Mouse (Mus musculus): ENCODE measurements at regions not wholly inside any gene's neighbourhood (a gene's known extent, or its start where the extent isn't known, plus 50 kb on each side); places are given as distances from the start of the nearest gene placed in this dataset.

DNA sequence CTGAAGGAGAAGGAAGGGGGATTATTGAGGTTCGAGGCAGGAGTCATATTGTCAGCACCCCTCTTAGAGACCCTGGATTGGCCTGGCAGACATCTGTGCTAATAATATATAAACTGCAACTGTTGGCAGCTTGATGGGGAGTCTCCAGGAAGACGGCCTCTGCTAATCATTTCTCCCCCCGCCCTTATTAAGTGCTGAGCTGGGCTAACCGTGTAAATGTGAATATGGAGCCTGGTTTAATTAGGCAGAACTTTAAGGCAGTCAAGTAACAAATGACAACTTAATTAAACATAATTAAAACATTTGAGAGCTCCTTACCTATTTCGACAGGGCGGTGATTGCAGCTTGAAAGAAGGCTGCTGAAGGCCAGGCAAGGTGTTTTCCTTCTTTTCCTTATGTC, 172.8 kb downstream of the Bmp2 start:
- ATAC-seq: no peak
- no peak for TF ChIP-seq CTCF (IDR thresholded peaks at IDR 0.05; ENCODE audit: low read depth)
- WGBS: 70% methylated on average over 6 of the region's 6 CpGs
- Histone ChIP-seq H3K27ac (ENCODE audit: low read depth, low read length) (no peak overlapping the region), H3K4me2 (replicated peaks; ENCODE audit: low read depth) (no peak overlapping the region), H3K9me3 (ENCODE audit: control insufficient read depth) (no peaks in the 10 kb centered on the region), H3K27me3 (replicated peaks; ENCODE audit: control insufficient read depth, insufficient read depth, low read length) (no peaks in the 10 kb centered on the region), H3K36me3 (ENCODE audit: control insufficient read depth, insufficient read depth) (no peaks in the 10 kb centered on the region), H3K4me1 (replicated peaks; ENCODE audit: control insufficient read depth, insufficient read depth, low read length) (no peaks in the 10 kb centered on the region), H3K4me3 (ENCODE audit: low read depth, low read length) (no peak overlapping the region), H3K9ac (ENCODE audit: low read depth, low read length) (no peak overlapping the region)

DNA sequence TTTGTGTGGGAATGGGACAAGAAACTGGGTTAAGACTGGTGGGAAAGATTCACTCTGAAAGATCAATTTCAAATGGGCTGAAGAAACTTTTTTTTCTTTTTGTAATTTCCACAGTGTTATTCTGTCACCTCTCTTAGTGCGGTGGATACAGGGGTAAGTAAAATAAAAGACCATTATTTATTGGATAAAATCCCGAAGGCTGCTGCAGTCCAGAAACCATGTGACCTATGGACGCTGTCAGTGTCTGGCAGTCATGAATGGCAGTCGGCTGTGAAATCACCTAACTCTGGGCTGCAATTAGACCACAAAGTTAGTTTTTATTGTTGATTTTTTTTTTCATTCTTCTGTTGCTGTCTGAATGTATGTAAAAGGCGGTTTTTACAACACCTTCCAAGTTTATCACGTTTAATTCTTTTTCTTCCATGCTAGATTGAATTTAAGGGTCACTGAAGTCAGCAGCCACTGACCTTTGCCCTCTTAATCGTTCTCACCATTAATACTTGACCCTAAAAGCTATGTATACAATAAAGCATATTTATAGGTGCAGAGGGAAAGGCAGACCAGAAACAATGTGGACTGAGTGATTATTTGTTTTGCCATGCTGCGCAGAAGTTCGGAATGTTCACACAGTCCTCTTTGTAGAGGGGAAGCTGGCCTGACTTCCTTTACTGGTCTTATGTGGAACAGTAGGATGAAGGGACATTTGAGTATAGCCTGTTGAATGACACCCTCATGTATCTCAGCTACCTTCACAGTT, 182.7 kb downstream of the Bmp2 start:
- no peaks in the 10 kb centered on the region for H3K9me3 ChIP-seq (ENCODE audit: control insufficient read depth)
- no peak overlapping the region for H3K9ac ChIP-seq (ENCODE audit: low read depth, low read length)
- TF ChIP-seq CTCF (IDR thresholded peaks at IDR 0.05; ENCODE audit: low read depth): no peak
- H3K27ac ChIP-seq (ENCODE audit: low read depth, low read length): no peak overlapping the region
- ATAC-seq: no peak
- 22% methylated on average over 9 of the region's 9 CpGs for WGBS
- no peaks in the 10 kb centered on the region for H3K36me3 ChIP-seq (ENCODE audit: control insufficient read depth, insufficient read depth)
- no peaks in the 10 kb centered on the region for H3K27me3 ChIP-seq (replicated peaks; ENCODE audit: control insufficient read depth, insufficient read depth, low read length)
- no peak overlapping the region for H3K4me2 ChIP-seq (replicated peaks; ENCODE audit: low read depth)
- 0 out of 2 replicates have a peak, but pooled peaks cover 4% of the 10 kb centered on the region for H3K4me1 ChIP-seq (replicated peaks; ENCODE audit: control insufficient read depth, insufficient read depth, low read length)
- no peak overlapping the region for H3K4me3 ChIP-seq (ENCODE audit: low read depth, low read length)

DNA sequence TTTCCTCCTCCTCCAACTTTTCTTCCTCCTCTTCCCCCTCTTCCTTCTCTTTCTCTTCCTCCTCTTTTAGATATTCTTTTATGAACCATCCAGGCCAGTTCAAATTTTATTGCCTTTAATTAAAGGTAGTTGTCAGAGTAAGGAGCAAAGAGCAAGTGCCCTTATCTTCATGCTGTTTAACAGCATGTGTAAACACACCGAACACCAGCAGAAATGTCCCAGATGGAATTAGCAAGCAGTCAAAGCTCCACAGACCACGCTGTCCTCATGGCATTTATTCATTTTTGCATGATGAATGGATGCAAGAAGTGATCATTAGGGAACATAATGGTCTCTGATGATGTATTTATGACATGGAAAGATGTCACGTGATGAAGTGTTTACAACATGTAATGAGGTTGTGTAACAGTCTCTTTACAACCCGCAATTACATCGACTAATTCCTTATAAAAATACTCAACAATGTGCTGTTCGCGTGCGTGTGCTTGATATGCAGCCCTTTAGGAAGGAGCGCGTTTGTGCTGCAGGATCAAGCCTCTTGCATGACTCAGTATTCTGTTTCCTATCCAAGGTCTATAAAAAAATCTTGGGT, 187.0 kb downstream of the Bmp2 start:
- Histone ChIP-seq H3K36me3 (ENCODE audit: control insufficient read depth, insufficient read depth) (no peaks in the 10 kb centered on the region), H3K9me3 (ENCODE audit: control insufficient read depth) (no peaks in the 10 kb centered on the region), H3K4me2 (replicated peaks; ENCODE audit: low read depth) (peak overlapping the region; percentile 30), H3K4me1 (replicated peaks; ENCODE audit: control insufficient read depth, insufficient read depth, low read length) (0 out of 2 replicates have a peak, but pooled peaks cover 4% of the 10 kb centered on the region), H3K4me3 (ENCODE audit: low read depth, low read length) (0 out of 2 replicates have a peak overlapping the region, but pooled peaks have one; percentile 3), H3K9ac (ENCODE audit: low read depth, low read length) (no peak overlapping the region), H3K27me3 (replicated peaks; ENCODE audit: control insufficient read depth, insufficient read depth, low read length) (no peaks in the 10 kb centered on the region), H3K27ac (ENCODE audit: low read depth, low read length) (no peak overlapping the region; the same call in 1 of the 2 replicates)
- TF ChIP-seq CTCF (IDR thresholded peaks at IDR 0.05; ENCODE audit: low read depth): no peak
- peak; percentile 95 for ATAC-seq
- WGBS: 31% methylated on average over 10 of the region's 10 CpGs

GRCm38 (mm10) chr2:133748493-133748892, 196.5 kb downstream of the Bmp2 start:
- no peak overlapping the region for H3K4me2 ChIP-seq (replicated peaks; ENCODE audit: low read depth)
- WGBS: 19% methylated on average over 4 of the region's 4 CpGs
- no peak overlapping the region for H3K27ac ChIP-seq (ENCODE audit: low read depth, low read length)
- no peaks in the 10 kb centered on the region for H3K9me3 ChIP-seq (ENCODE audit: control insufficient read depth)
- ATAC-seq: no peak; the same call in 1 of the 2 replicates
- H3K4me1 ChIP-seq (replicated peaks; ENCODE audit: control insufficient read depth, insufficient read depth, low read length): 0 out of 2 replicates have a peak, but pooled peaks cover 6% of the 10 kb centered on the region
- H3K4me3 ChIP-seq (ENCODE audit: low read depth, low read length): no peak overlapping the region
- no peaks in the 10 kb centered on the region for H3K27me3 ChIP-seq (replicated peaks; ENCODE audit: control insufficient read depth, insufficient read depth, low read length)
- no peaks in the 10 kb centered on the region for H3K36me3 ChIP-seq (ENCODE audit: control insufficient read depth, insufficient read depth)
- TF ChIP-seq CTCF (IDR thresholded peaks at IDR 0.05; ENCODE audit: low read depth): no peak
- H3K9ac ChIP-seq (ENCODE audit: low read depth, low read length): no peak overlapping the region

DNA sequence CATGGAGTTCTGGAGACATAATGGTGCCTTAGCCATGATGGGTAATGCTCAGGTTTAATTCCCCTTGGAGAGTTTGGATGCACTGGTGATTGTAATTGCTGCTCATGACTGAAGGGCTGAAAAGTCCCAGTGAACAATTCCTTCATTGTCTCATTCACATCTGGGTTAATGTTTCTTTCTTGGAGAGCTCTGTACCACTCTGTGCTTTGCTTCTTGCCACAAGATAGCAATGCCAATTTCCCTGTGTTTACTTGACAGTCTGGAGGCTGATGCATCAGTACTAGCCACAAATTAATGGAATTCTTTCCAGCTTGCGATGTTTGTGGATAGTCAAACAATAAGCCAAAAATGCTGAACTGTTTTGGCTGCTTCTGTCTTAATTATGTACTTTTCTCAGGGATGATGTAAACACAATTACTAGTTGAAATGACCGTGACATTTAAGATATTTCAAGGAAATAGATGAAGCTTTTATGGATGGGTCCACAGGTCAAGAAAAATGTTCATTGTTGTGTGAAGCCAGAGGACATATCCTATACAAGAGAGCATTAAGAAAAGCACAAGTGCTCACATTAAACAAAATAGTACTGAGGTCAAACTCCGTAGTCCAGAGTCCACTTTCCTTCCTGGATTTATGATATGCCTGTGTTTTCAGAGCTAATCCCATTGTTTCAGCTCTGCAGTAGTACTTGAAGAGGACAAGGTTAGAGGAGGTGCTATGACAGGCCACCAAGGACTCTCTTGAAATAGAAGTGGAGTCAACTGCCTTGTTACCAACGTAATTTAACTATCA, 198.1 kb downstream of the Bmp2 start:
- no peak overlapping the region for H3K9ac ChIP-seq (ENCODE audit: low read depth, low read length)
- H3K27ac ChIP-seq (ENCODE audit: low read depth, low read length): no peak overlapping the region
- H3K4me1 ChIP-seq (replicated peaks; ENCODE audit: control insufficient read depth, insufficient read depth, low read length): 0 out of 2 replicates have a peak, but pooled peaks cover 6% of the 10 kb centered on the region
- no peak for TF ChIP-seq CTCF (IDR thresholded peaks at IDR 0.05; ENCODE audit: low read depth)
- ATAC-seq: peak; percentile 85
- H3K27me3 ChIP-seq (replicated peaks; ENCODE audit: control insufficient read depth, insufficient read depth, low read length): no peaks in the 10 kb centered on the region
- 28% methylated on average over 4 of the region's 4 CpGs for WGBS
- no peaks in the 10 kb centered on the region for H3K9me3 ChIP-seq (ENCODE audit: control insufficient read depth)
- no peak overlapping the region for H3K4me3 ChIP-seq (ENCODE audit: low read depth, low read length)
- H3K36me3 ChIP-seq (ENCODE audit: control insufficient read depth, insufficient read depth): no peaks in the 10 kb centered on the region
- H3K4me2 ChIP-seq (replicated peaks; ENCODE audit: low read depth): no peak overlapping the region

DNA sequence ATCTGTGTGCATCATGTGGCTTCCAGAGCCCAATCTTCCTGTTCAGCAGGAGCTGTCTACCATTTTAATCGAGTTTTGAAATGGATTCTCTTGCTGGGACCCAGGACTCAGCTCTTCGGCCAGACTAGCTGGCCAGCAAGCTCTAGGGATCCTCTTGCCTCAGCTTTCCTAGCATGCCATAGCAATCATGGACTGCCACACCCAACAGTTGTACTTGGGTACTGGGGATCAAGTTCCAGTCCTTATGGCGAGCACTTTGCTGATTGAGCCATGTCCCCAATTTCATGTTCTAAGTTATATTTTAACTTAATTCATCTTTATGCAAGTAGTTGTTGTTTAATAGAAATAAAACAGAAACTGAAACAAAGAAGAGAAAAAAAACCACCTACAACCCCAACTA, 202.1 kb downstream of the Bmp2 start:
- no peaks in the 10 kb centered on the region for H3K9me3 ChIP-seq (ENCODE audit: control insufficient read depth)
- TF ChIP-seq CTCF (IDR thresholded peaks at IDR 0.05; ENCODE audit: low read depth): no peak
- H3K4me1 ChIP-seq (replicated peaks; ENCODE audit: control insufficient read depth, insufficient read depth, low read length): 0 out of 2 replicates have a peak, but pooled peaks cover 6% of the 10 kb centered on the region
- H3K4me3 ChIP-seq (ENCODE audit: low read depth, low read length): no peak overlapping the region
- H3K9ac ChIP-seq (ENCODE audit: low read depth, low read length): no peak overlapping the region
- peak; percentile 89 for ATAC-seq
- no peaks in the 10 kb centered on the region for H3K27me3 ChIP-seq (replicated peaks; ENCODE audit: control insufficient read depth, insufficient read depth, low read length)
- no peaks in the 10 kb centered on the region for H3K36me3 ChIP-seq (ENCODE audit: control insufficient read depth, insufficient read depth)
- no peak overlapping the region for H3K4me2 ChIP-seq (replicated peaks; ENCODE audit: low read depth)
- H3K27ac ChIP-seq (ENCODE audit: low read depth, low read length): peak overlapping the region; percentile 64; the same call in 1 of the 2 replicates
- 56% methylated on average over 3 of the region's 3 CpGs for WGBS

Measured in intestine, postnatal 0 days (tissue).